Mouse (Mus musculus) kidney, adult 2 months (tissue): ENCODE measurements at regions not wholly inside any gene's neighbourhood (a gene's known extent, or its start where the extent isn't known, plus 50 kb on each side); places are given as distances from the start of the nearest gene placed in this dataset.

Experiments used
- CTCF ChIP-seq: fragments of 200-500 bp; conservative IDR thresholded peaks from 2 replicates; pipeline ENCODE4 v1.5.1; 2011; ENCODE audit warnings: low read depth, mild to moderate bottlenecking, control low read depth, low read length, moderate library complexity, mixed read lengths; ENCODE audit not compliant: insufficient read depth, insufficient read length
- POLR2A ChIP-seq: fragments of 200-500 bp; IDR thresholded peaks from one replicate; pipeline ENCODE4 v1.6.1; 2011; ENCODE audit warnings: low read depth, low read length, control low read depth

GRCm38 (mm10) chr9:82553213-82553612, 276.1 kb upstream of the Irak1bp1 start:
- TF ChIP-seq CTCF (no peak), POLR2A (no peak)
